Mouse (Mus musculus) kidney, adult 2 months (tissue): ENCODE results near the gene Sh2b1. TPM values are rescaled to one million over a fixed set of nuclear protein-coding genes. Genes with fewer than 3 reads are reported as not detected.

ENCODE experiments used
- DNase-seq: peaks from one replicate; pipeline ENCODE4 v3.0.0; 2021
- H3K27ac ChIP-seq: fragments of 200-500 bp; 2 replicates; pipeline ENCODE4 v1.5.1; 2012; ENCODE audit warnings: low read depth, low read length, control low read depth, inconsistent platforms; ENCODE audit not compliant: insufficient read depth
- H3K27me3 ChIP-seq: fragments of 200-500 bp; replicated peaks from 2 replicates; pipeline ENCODE4 v1.6.1; 2012; ENCODE audit warnings: mild to moderate bottlenecking, moderate library complexity, low read length, inconsistent platforms; ENCODE audit not compliant: control insufficient read depth, insufficient read depth
- H3K36me3 ChIP-seq: fragments of 200-500 bp; 2 replicates; pipeline ENCODE4 v1.6.1; 2012; ENCODE audit warnings: mild to moderate bottlenecking, moderate library complexity, low read length, inconsistent platforms; ENCODE audit not compliant: control insufficient read depth, insufficient read depth
- H3K4me1 ChIP-seq: fragments of 200-500 bp; 2 replicates; pipeline ENCODE4 v1.6.1; 2011; ENCODE audit warnings: low read length; ENCODE audit not compliant: control insufficient read depth, insufficient read depth
- H3K4me3 ChIP-seq: fragments of 200-500 bp; 2 replicates; pipeline ENCODE4 v1.5.1; 2011; ENCODE audit warnings: mild to moderate bottlenecking, low read depth, low read length, control low read depth; ENCODE audit not compliant: insufficient read depth
- CTCF ChIP-seq: fragments of 200-500 bp; conservative IDR thresholded peaks from 2 replicates; pipeline ENCODE4 v1.5.1; 2011; ENCODE audit warnings: low read depth, mild to moderate bottlenecking, control low read depth, low read length, moderate library complexity, mixed read lengths; ENCODE audit not compliant: insufficient read depth, insufficient read length
- POLR2A ChIP-seq: fragments of 200-500 bp; IDR thresholded peaks from one replicate; pipeline ENCODE4 v1.6.1; 2011; ENCODE audit warnings: low read depth, low read length, control low read depth
- WGBS: fragments of 180-500 bp; shearing (Covaris S2); methylation state at CpG from one replicate; pipeline ENCODE4 v1.1.7; 2018; 5-methylcytosine and 5-hydroxymethylcytosine counted together
- polyA plus RNA-seq: library from polyadenylated mRNA; depleted of rRNA; stranded (reverse); fragments of >200 nt; gene quantifications from 2 replicates; pipeline ENCODE4 v1.2.3, GENCODE M21; 2012

Sh2b1 gene
- polyA plus RNA-seq, 1 experiment, result 62.8 TPM

- H3K4me1 ChIP-seq, result no peaks in the 10 kb centered on the region
- TF ChIP-seq POLR2A (no peak), CTCF (no peak)
- H3K4me3 ChIP-seq, result no peak overlapping the region
- H3K36me3 ChIP-seq, result no peaks in the 10 kb centered on the region; the same call in none of the 2 replicates
- 86% methylated on average over 18 of the region's 18 CpGs for WGBS
- H3K27ac ChIP-seq, result no peak overlapping the region
- DNase-seq, result no peak
- H3K27me3 ChIP-seq, result no peaks in the 10 kb centered on the region
These were observed 7.2 kb downstream of the Sh2b1 start for GRCm38 (mm10) chr7:126467834-126468627.

DNA sequence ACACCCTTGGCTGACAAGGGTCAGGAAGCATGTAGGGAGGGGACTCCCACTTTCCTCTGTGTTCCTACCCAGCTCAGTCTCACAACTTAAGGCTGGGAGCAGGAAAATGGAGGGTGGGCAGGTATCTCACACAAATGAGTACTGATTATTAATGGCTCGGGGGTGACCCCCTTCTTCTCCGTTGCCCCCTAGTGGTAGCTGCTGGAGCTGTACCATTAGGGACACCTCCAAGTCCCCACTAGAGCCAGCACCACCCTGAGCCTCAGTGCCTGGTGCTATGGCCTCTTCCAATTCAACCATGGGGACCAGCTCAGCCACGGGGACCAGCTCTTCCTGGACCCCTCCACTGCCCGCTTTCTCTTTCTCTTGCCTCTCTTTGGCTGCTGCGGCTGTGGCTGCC, 8.0 kb downstream of the Sh2b1 start:
- TF ChIP-seq CTCF (peak; percentile 54), POLR2A (no peak)
- Histone ChIP-seq H3K27ac (no peak overlapping the region), H3K36me3 (no peaks in the 10 kb centered on the region; the same call in none of the 2 replicates), H3K4me1 (no peaks in the 10 kb centered on the region), H3K4me3 (no peak overlapping the region), H3K27me3 (no peaks in the 10 kb centered on the region)
- DNase-seq, result peak; percentile 22
- WGBS, result 55% methylated on average over 5 of the region's 5 CpGs

GRCm38 (mm10) chr7:126466707-126467106, 8.5 kb downstream of the Sh2b1 start:
- 87% methylated on average over 5 of the region's 5 CpGs for WGBS
- no peak for TF ChIP-seq CTCF
- TF ChIP-seq POLR2A, result no peak
- no peaks in the 10 kb centered on the region for H3K4me1 ChIP-seq
- no peak overlapping the region for H3K27ac ChIP-seq
- H3K27me3 ChIP-seq, result no peaks in the 10 kb centered on the region
- no peaks in the 10 kb centered on the region; the same call in none of the 2 replicates for H3K36me3 ChIP-seq
- DNase-seq, result no peak
- no peak overlapping the region for H3K4me3 ChIP-seq

- H3K4me3 ChIP-seq, result no peak overlapping the region
- TF ChIP-seq CTCF, result no peak
- no peak for TF ChIP-seq POLR2A
- DNase-seq, result no peak
- H3K27ac ChIP-seq, result no peak overlapping the region
- 59% methylated on average over 9 of the region's 9 CpGs for WGBS
- H3K4me1 ChIP-seq, result no peaks in the 10 kb centered on the region
- no peaks in the 10 kb centered on the region; the same call in none of the 2 replicates for H3K36me3 ChIP-seq
- no peaks in the 10 kb centered on the region for H3K27me3 ChIP-seq
These were observed 9.1 kb downstream of the Sh2b1 start for GRCm38 (mm10) chr7:126466116-126466515.

DNA sequence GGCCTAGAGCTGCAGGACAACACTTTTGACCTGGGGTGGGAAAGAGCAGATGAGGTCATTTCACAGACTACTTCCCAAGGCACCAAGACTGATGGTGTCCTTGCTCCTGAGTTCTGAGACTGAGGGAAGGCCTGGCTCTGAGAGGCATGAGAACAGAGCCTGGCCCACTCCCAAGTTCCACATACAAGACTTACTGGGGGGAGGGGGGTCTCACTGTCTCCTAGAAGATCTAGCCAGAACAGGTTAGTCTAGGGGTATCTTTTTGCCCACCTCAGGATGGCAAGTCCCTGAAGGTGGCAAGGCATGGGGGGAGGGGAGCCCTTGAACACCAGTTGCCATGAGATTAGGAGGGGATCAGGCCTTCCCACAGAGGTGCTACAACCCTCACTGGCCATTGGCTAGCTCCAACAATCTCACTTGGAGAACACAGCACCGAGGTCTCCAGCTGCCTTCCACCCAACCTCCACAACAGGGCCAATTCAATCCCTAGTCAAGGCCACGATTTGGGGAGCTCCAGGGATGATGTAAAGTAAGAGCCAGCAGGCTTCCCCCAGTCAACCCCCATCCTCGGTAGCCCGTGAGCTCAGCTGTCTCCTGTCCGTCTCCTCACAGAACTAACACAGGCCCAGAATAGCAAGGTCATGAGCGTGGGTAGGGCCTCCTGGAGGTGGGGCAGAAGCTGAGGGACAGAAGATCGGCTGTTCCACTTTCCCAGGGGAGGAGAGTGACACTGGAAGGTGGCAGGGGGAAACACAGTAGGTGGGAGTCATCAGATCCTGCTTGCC, 9.8 kb downstream of the Sh2b1 start:
- no peaks in the 10 kb centered on the region for H3K27me3 ChIP-seq
- 52% methylated on average over 7 of the region's 7 CpGs for WGBS
- TF ChIP-seq CTCF, result no peak
- no peak for TF ChIP-seq POLR2A
- no peak overlapping the region for H3K27ac ChIP-seq
- DNase-seq, result no peak
- no peak overlapping the region for H3K4me3 ChIP-seq
- H3K36me3 ChIP-seq, result no peaks in the 10 kb centered on the region; the same call in none of the 2 replicates
- no peaks in the 10 kb centered on the region for H3K4me1 ChIP-seq

- 57% methylated on average over 5 of the region's 5 CpGs for WGBS
- H3K27me3 ChIP-seq, result no peaks in the 10 kb centered on the region
- H3K27ac ChIP-seq, result no peak overlapping the region
These were observed 10.4 kb downstream of the Sh2b1 start for GRCm38 (mm10) chr7:126464836-126465235.

DNA sequence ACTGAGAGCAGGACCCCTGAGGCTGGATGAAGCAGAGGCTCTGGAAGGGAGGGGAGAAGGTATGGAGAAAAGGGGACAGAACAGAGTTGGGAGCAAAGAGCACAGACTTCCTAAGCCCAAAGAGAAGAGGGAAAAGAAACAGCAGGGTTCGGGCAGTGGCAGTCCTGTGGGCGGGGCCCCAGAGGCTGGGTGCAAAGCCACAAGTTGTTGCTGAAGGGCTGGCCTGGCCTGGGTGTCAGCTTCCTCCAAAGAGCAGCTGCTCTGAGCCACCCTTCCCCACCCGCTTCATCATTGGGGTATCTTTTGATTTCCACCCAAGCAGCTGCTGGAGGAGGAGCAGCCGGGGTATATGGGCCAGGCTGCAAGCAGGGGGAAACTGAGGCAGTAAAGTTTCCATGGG, 11.1 kb downstream of the Sh2b1 start:
- H3K27me3 ChIP-seq, result no peaks in the 10 kb centered on the region
- no peaks in the 10 kb centered on the region; the same call in 1 of the 2 replicates for H3K36me3 ChIP-seq
- no peak overlapping the region for H3K27ac ChIP-seq
- H3K4me1 ChIP-seq, result no peaks in the 10 kb centered on the region
- 78% methylated on average over 4 of the region's 4 CpGs for WGBS
- DNase-seq, result no peak
- no peak for TF ChIP-seq CTCF
- no peak for TF ChIP-seq POLR2A
- no peak overlapping the region for H3K4me3 ChIP-seq

More at GRCm38 (mm10) chr7:126464836-126465235, 10.4 kb downstream of the Sh2b1 start:
- DNase-seq, result no peak
- TF ChIP-seq POLR2A, result no peak
- TF ChIP-seq CTCF, result no peak
- Histone ChIP-seq H3K36me3 (no peaks in the 10 kb centered on the region; the same call in none of the 2 replicates), H3K4me3 (no peak overlapping the region), H3K4me1 (no peaks in the 10 kb centered on the region)
